Mouse (Mus musculus): ENCODE measurements around the gene Slc4a7. TPM values are rescaled to one million over a fixed set of nuclear protein-coding genes. Genes with fewer than 3 reads are reported as not detected.

Gene Slc4a7
- 7.9 and 8.0 TPM in 2 replicates for polyA plus RNA-seq (2012)

DNA sequence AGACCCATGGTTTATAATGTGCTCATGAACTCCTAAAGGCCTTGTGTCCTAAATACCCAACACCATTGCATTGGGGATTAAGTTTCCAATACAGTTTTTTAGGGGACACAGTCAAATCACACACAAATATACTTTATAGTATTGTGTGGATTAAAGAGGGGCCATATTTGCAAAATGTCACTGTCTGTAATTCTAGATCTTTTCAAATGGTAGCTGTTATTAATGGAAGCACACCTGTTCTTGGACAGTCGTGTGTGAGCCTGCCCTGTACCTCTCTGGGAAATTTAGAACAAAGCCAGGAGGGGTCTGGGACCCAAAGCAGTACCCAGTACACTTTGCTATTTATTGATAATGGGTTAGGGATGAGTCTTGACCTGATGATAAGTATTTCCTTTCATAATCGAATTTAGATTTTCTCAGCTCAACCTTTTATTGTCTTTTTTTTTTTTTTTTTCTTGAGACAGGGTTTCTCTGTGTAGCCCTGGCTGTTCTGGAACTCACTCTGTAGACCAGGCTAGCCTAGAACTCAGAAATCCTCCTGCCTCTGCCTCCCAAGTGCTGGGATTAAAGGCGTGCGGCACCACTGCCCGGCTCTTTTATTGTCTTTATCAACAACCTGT is at the start of gene Slc4a7:
Gene Slc4a7 (plus strand): TSS at position 570 of the 620 bp plus-strand sequence.

GRCm38 (mm10) chr14:14803115-14803514 is 101.0 kb downstream of the Slc4a7 start, which contains the start of gene Nek10:
Gene Nek10, plus strand, starts transcription at chr14:14803415.

Other genes with a start within 250 kb of the Slc4a7 start
- not detected in 2 replicates for gene Nek10, start 101.1 kb downstream of the Slc4a7 start, polyA plus RNA-seq (2012)